Mouse (Mus musculus) ES-E14 (cell line): ENCODE results near the gene Bcl2l1.

ENCODE experiments used
- CHD2 ChIP-seq: IDR thresholded peaks from 2 replicates; pipeline ENCODE4 v1.6.1; 2014; ENCODE audit warnings: mild to moderate bottlenecking, low read depth, low read length, inconsistent platforms
- ZNF384 ChIP-seq: IDR thresholded peaks from 2 replicates; pipeline ENCODE4 v1.6.1; 2012; ENCODE audit warnings: low read depth, low read length, inconsistent platforms

- TF ChIP-seq ZNF384 (no peak), CHD2 (no peak)
These were observed 25.5 kb downstream of the Bcl2l1 start for GRCm38 (mm10) chr2:152806037-152806436.
